Mouse (Mus musculus) mesoderm, embryonic 11.5 days (tissue): ENCODE results near the gene Kifap3.

ENCODE experiments used
- DNase-seq: peaks from one replicate; pipeline ENCODE4 v3.0.0-alpha.2; 2012; ENCODE audit warnings: low read depth, low spot score

Kifap3 gene

DNA sequence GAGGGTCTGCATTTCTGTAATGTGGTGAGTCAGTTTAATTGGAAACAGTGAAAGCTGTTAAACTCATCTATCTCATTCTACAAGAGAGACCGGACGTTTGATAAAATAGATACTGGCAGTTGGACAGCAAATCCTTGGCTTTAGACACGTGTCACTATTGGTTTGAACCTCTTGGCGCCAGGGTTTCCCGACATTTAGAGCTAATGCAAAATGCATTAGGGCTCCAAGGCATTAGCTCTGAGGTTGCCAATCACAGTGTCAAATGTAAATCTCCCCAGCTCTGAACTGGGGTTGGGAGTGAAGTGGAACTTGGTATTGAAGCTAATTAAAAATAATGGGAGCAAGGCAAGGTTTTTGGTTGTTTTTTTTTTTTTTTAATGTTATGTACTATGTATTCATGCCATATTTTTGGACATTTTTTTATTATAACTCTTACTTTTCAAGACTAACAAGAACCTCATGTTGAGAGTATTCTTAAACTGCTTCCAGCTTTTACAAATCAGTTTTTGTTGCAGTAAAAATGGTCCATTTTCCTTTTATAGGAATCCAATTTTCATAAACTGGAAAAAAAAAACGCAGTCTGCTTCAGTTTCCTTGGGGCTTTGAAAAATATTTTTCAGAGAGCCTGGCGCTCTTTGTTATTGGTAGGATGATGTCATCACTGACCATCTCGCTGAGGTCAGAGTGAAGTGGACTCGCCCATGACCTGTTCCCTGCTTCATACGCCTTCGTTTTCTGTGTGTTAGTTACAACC is 114.6 kb downstream of the Kifap3 start:
- no peak for DNase-seq

DNA sequence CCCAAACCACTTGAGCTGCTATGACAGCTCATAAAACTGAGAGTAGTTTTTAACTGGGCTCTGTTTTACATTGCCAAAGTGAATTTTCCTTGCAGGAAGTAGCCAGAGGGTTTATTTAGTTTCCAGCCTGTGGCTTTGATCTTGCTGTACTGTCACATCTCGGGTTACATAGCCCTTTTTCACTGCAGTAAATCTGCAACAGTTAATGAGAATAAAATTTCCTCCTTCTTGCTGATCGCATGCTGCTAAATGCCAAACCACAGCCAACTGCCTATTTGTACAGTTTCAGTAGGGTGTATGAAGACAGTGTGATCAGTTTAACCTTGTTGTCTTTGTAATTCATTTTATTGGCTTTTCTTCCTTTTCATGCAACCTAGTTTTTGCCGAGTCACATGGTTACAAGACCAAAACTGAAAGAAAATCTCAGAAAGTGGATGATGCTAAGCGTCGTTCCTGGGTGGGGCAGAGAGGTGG is 118.9 kb downstream of the Kifap3 start:
- peak; percentile 52 for DNase-seq

DNA sequence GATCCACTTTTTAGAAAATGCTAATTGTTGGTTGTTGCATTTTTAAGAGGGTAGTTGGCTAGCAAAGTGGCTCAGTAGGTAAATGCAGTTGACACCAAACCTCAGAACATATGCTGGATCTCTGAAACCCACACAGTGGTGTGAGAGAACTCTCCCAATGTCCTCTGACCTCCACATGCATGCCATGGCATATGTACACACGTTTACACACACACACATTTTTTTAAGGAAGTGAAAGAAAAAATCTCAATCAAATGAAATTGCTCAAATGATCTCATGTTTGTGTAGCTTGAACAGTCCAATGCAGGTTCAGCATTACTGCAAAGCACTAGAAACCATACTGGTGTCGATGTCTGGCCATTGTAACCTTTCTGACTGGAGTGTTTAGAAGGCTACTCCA is 120.2 kb downstream of the Kifap3 start:
- no peak for DNase-seq

- no peak for DNase-seq
These were observed 120.8 kb downstream of the Kifap3 start for GRCm38 (mm10) chr1:163900168-163900567.

- DNase-seq: no peak
These were observed 124.0 kb downstream of the Kifap3 start for GRCm38 (mm10) chr1:163903411-163903810.

DNA sequence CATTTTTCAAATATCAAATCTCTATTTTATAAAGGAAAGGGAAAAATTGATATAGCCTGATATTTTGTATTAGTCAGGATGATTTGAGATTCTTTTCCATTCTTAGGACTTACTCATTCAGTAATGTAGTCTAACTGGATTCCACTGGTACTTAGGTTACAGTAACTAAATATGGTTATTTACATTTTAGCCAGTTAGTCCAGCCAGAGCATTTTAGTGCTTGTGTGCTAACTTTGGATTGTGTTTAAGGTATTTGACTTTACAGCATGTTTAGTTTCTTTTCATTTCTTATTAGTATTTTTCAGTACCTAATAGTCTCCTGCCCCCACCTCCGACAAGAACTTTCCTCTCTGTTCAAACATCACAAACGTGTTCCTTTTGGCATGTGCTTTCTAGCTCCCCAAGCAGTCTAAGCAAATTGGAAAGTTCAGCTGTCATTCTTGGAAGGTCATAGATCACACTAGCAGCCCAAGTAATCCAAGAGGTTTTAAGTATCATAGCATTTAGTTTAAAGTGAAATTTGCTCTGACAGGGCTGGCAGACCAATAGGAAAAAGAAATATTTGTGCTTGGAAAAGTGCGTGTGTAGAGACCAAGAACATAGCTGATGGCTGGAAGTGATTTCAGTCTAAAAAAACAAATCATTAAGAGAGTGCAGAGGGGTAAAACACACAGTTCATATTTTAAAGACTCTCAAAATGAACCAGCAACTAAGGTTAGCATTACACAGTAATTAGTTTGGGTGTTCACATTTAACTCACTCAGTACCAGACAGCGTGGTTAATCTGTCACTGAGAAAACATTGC is 127.8 kb downstream of the Kifap3 start:
- DNase-seq: peak; percentile 15

GRCm38 (mm10) chr1:163908389-163908788 is 129.0 kb downstream of the Kifap3 start:
- no peak for DNase-seq

DNA sequence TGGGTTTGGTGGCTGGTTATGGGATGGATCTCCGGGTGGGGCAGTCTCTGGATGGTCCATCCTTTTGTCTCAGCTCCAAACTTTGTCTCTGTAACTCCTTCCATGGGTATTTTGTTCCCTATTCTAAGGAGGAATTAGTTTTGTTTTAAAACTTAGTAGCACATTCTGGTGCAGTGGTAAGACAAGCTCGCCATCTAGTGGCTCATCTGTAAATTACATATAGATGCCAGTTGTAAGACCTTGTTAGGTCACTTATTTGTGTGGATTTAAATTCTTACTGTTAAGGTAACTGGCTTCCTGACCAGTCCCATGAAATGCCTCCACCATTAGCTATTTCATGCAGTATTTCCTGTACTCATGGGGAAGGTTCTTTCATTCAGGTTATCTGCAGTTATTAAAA is 131.0 kb downstream of the Kifap3 start:
- peak; percentile 79 for DNase-seq

- no peak for DNase-seq
These were observed 131.4 kb downstream of the Kifap3 start for GRCm38 (mm10) chr1:163910785-163911184.

DNA sequence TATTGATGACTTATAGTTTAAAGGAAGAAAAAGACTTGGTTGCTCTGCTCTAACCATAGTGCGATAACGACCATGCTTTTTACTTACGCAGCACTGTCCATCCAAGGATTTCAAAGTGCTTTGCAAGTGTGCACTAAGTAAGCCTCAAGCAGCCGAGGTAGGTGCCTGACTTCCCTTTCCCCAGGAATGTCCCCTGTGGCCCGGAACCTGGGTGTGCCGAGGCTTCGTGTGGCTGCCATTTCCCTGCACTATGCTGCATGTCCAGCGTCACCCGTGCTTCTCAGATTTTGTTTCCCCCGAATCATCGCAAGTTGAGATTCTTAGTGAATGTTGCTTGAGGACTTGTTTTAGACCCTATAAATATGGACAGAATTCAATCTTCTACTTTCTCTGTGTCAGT is 132.6 kb downstream of the Kifap3 start:
- no peak for DNase-seq

GRCm38 (mm10) chr1:163917349-163918160 is 138.2 kb downstream of the Kifap3 start:
- DNase-seq: no peak

DNA sequence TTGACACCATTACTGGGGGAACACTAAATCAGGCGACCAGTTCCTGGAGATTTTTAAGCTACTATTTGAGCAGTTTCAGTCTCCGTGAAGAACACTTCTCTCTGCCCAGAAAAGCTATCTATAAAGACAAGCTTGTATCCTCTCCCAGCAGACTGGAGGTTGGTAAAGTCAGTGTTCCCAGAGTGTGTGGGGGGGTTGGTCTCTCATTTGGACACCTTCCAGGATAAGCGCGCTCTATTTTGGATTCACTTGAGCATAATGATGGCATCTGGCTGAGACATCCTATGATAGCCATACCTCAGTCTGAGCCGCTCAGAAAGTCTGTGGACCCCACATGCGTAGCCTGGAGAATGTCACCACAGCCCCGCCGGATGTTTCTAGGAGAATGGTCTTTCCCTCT is 144.7 kb downstream of the Kifap3 start:
- DNase-seq: no peak

DNA sequence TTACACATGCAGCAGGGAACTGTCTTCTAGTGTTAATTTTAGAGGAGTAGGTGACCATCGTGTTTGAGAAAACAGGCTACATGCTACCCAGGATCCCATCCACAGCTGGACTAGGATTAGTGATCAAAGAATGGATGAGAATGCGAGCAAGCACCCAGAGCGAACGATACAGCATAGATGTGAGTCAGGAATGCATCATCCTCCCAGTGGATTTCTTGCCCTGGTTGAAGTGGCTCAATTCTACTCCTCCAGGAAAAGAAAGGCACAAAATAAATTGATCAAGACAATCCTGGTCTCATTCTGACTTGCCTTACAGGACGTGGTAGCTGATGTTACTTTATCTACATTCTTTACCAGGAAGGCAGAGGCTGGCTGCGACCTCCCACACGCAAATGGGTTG is 149.5 kb downstream of the Kifap3 start, which contains the start of gene Scyl3:
Gene Scyl3 (plus strand): TSS at position 255 of the 400 bp plus-strand sequence.
- DNase-seq: no peak

DNA sequence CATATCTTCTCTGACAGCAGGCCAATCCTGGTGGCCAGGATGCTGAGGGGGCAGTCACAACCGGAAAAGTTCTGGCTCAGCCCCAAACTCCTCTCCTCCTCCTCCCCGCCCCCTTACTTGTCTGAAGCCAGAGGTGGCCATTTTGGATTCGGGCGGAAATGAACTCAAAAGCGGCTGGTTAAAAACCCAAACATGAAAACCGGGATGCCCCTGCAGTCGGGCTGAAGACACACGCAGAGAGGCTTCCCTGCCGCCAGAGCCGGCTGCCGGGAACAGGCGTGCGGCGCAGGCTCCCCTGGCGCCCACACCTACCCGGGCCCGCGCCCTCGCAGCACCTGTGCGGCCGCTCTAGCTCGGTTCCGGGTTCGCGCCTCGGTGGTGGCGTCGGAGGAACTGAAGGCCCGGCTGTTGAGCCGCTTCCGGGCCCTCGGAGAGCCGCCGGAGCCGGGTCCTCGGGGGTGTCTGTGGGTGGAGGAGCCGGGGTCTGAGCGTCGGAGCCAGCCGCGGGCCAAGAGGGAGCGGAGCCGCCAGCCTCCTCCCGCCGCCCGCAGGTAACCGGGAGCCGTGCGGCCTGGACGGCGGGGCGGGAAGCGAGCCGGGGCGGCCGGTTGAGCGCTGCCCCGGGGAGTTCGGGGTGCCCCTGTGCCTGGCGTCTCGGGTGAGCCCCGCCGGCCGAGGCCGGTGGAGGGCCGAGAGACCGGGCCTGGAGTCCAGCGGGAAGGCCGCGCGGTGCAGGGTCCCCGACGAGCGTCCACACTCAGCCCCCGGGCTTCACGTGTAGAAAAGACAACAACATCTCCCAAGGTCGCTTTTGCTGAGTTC is 150.5 kb downstream of the Kifap3 start:
- DNase-seq: peak; percentile 93

- peak; percentile 16 for DNase-seq
These were observed 151.0 kb downstream of the Kifap3 start for GRCm38 (mm10) chr1:163930458-163930794.

GRCm38 (mm10) chr1:163931801-163932200 is 152.4 kb downstream of the Kifap3 start:
- DNase-seq: no peak

DNA sequence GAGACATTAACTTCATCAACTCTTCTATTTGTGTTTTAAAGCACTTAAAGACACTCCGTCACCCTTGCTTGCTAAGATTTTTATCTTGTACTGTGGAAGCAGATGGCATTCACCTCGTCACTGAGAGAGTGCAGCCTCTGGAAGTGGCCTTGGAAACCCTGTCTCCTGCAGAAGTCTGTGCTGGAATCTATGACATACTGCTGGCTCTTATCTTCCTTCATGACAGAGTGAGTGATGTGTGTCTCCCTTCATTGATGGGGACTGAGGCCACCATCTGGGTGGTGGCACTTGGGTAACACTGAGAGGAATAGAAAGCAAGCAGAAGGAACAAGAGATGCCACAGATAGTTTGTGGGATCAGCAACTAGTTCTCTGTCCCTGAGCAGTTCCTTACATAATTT is 155.2 kb downstream of the Kifap3 start:
- no peak for DNase-seq

DNA sequence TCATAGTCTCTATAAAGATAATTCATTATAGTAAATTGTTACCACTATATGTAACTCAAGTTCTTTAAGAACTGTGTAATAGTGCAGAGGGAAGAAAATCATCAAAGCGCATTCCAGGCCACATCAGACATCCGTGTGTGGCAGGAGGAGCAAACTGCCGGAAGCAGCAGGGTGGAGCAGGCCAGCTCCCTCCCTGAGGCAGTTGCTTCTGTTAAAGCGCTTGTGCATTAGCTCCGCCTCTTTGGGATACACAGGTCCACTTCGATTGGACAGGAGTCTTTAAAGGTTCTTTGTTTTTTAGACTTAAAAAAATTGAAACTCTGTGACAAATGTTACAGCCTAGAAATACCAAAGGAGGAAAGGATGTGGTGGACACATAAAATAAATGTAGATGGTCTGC is 162.7 kb downstream of the Kifap3 start:
- no peak for DNase-seq

DNA sequence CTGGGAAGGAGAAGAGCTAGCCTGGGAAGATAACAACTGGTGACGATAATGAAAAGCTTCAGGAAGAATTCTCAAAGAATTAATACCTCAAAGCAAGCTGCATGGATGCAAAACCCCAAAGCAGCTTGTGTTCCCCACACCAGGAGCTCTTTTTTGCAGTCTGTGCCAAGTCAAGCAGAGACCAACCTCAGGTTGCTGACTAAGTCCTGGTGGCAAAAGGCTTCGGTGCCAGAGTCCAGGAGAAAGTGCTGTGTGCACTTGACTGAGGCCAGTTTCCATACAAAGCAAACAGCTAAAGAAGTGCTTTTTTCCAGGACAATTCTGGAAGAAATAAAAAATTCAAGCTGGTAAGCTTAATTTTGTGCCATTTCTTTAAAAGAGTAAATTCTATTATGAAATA is 174.0 kb downstream of the Kifap3 start:
- no peak for DNase-seq

- DNase-seq: no peak
These were observed 178.7 kb downstream of the Kifap3 start for GRCm38 (mm10) chr1:163958036-163958435.

DNA sequence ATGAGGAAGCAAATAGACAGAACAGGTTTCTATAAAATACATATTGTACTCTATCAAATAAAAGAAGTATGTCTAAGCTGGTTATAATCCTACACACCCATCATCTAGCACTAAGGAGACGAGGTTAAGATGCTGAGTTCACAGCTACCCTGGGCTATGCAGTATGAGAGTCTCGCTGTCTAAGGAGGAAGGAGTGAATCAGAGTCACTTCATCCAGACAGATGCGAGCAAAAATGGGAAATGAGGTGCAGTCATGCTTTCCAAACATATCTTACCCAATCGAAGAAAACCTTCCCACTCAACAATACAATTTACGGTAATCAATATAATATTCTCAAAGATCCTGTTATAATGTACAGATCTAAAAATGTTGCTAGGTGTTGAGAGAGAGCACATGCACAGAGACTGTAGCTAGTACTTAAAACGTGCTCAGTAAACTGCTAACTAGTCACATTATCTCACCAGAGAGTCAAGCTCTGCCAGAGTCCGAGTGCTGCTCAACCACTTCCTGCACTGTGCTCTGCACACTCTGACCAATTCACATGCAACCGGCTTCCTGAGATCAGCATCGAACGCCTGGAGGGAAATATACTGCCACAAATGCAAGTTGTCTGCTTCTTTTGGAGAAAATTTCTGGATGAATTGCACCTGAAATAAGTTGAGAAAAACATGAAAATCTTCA is 184.8 kb downstream of the Kifap3 start:
- no peak for DNase-seq
